Mouse (Mus musculus) lung, adult 2 months (tissue): ENCODE measurements around the gene Btrc.

Source experiments
- CTCF ChIP-seq: fragments of 200-500 bp; IDR thresholded peaks from 2 replicates; pipeline ENCODE4 v1.5.1; 2011; ENCODE audit warnings: mild to moderate bottlenecking, low read length, control low read depth; ENCODE audit not compliant: insufficient read depth
- POLR2A ChIP-seq: fragments of 200-500 bp; IDR thresholded peaks from 2 replicates; pipeline ENCODE4 v1.6.1; 2011; ENCODE audit warnings: low read depth, mild to moderate bottlenecking, control low read depth, low read length, borderline replicate concordance; ENCODE audit errors: extremely low read depth

DNA sequence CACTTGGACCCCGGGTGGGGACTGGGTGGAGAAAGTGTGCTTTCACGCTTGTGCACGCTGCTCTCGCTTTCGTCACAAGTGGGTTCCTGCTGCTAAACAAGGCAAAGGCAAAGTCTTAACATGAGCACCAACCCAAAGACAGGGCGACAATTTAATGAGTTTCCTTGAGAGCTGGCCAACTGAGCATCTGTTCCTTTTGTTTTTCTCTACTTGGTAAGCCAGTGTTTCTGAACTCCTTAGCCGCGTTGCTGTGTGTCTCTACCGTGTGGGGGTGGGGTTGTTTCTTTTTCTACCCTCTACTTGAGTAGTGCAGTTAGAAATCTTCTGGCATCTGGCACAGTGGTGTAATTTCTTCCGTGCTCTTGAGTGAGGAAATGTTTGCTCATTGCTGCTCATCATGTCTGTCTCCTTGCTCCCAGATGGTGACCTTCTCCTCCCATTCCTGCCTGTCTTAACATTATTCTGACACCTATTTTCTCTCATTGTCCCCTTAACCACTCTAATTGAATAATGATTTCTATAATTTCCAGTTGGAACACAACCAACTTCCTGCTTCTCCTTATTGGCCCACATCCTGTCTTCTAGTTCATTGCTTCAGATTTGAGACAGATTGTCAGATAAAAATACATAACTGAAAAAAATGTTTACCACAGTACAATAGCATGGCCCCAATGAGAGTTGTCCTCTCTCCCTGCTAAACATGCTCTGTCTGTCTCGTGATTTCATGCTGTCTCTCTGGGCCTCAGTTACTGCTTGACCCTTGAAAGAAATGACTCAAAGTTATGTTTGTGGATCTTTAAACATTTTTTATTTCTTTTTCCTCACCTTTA is 109.4 kb downstream of the Btrc start:
- TF ChIP-seq CTCF (no peak), POLR2A (no peak)
